Mouse (Mus musculus): ENCODE results near the gene Pde4d. TPM values are rescaled to one million over a fixed set of nuclear protein-coding genes. Genes with fewer than 3 reads are reported as not detected.

Gene Pde4d
- polyA plus RNA-seq, 1 experiment, result 56.2 TPM

DNA sequence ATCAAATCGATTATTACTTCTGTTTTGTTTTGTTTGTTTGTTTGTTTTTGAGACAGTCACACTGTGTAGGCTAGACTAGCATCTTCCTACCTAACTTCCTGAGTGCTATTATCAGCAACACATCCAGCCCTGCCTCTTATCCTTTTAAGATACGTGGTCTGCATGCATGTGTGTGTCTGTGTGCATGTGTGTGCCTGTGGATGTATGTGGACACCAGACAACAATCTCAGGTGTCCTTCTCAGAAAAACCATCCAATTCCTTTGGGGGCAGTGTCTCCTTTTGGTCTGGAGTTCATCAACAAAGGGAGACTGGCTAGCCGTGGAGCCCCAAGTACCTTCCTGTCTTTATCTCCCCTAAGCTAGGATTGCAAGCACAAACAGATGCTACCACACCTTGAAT lies 1371.1 kb downstream of the Pde4d start:
- Histone ChIP-seq H3K4me1 (ENCODE audit: control insufficient read depth, insufficient read depth, insufficient read length, low read length) (peaks cover 4% of the 10 kb centered on the region; the same call in 1 of the 2 replicates), H3K4me3 (ENCODE audit: insufficient read depth, low read depth, low read length) (no peak overlapping the region), H3K27ac (replicated peaks; ENCODE audit: low read depth, low read length) (no peak overlapping the region)

DNA sequence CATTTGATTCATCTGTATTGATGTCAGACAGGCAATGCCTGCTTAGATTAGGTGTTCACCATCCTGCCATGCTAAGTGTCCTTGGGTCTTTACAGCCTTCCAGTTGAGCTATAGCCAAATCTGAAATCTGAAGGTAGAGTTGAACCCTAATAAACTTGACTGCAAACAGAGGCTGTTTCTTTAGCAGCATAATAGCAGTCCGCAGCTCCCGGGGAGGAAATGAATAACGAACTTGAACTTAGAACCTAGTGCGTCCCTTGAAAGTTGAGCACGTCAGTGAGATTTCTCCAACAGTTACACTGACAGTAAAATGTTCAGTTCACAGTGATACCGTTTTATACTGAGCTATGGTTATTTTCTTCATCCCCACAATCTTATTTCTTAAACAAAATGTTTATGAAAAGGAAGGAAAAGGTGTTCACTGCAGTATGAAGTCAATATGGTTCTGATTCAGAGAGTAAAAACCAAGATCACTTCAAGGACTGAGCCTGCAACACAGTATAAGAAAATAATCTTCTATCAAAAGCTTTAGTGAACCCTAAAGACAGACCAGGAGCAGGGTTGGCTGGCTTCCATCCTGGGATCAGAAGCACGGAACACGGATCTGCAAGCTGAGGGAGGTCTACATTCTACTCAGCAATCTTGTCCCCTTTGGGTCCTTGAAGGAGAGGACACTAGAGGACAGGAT lies 1372.1 kb downstream of the Pde4d start:
- H3K4me1 ChIP-seq (ENCODE audit: control insufficient read depth, insufficient read depth, insufficient read length, low read length), result peaks cover 4% of the 10 kb centered on the region; the same call in 1 of the 2 replicates
- peak overlapping the region; percentile 92 for H3K27ac ChIP-seq (replicated peaks; ENCODE audit: low read depth, low read length)
- H3K4me3 ChIP-seq (ENCODE audit: insufficient read depth, low read depth, low read length), result peak overlapping the region; percentile 47

DNA sequence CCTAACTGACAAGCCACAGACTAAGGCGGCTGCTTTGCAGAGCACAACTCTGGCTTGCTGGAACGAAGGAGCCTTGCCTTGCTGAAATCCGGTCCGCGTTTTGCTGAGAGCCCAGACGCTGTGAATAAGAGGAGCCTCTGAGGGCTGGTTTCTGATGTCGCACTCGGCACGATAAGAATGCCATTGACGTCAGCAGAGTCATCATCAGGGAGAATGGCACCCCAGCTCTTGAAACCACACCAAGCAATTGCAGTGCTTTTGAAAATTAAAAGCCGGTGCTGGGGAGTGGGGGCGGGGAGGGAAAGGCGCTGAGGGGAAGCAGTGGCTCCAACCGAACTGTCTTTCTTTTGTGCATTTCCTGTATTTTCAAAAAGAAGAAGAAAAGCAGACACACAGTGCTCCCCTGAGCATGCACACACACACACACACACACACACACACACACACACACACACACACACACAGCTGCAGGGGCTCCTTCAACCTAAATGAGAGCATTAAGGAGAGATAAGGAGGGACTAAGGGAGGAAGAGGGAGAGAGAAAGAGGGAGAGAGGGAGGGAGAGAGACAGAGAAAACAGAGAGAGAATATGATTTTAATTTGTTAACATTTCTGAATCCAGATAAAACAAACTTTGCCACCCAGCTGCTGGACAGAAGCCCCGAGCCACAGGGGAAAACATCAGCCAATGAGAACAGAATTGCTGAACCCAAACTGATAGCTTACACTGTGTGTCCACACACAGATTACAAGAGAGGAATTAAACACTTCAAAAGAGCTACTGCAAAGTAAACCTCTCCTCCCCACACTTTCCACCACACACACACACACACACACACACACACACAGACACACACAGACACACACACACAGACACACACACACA lies 1372.9 kb downstream of the Pde4d start:
- H3K27ac ChIP-seq (replicated peaks; ENCODE audit: low read depth, low read length), result peak overlapping the region; percentile 92
- H3K4me1 ChIP-seq (ENCODE audit: control insufficient read depth, insufficient read depth, insufficient read length, low read length), result peaks cover 4% of the 10 kb centered on the region; the same call in 1 of the 2 replicates
- peak overlapping the region; percentile 47 for H3K4me3 ChIP-seq (ENCODE audit: insufficient read depth, low read depth, low read length)

DNA sequence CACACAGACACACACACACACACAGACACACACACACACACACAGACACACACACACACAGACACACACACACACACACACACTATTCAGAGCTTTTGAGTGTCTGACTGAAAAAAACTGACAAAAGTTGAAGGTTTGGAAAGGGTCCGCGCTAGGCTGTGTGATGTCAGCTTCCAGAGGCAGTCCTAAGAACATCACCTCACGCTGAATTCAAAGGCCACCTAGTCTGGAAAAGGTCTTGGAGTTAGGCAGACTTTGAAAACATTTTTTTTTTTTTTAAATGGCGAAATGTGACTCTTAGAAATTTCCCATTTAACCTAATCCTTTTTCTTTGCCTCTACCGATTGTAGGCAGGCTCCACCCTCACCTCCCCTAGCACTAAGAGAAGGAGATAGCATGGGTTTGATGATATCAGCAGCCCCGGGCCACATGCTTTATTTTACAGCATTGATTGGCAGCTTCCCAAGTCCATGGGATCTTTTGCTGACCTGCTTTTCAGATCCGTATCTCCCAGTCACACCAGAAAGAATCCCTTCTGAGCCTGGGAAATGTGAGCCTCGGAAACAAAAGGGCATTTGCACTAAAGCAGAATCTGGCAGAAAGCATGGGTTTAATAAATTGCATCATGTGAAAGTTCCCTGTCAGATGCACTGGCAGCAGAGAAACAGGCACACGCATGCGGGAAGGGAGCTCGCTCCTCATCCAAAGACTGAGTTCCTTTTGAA lies 1373.7 kb downstream of the Pde4d start:
- Histone ChIP-seq H3K4me1 (ENCODE audit: control insufficient read depth, insufficient read depth, insufficient read length, low read length) (peaks cover 4% of the 10 kb centered on the region; the same call in 1 of the 2 replicates), H3K4me3 (ENCODE audit: insufficient read depth, low read depth, low read length) (0 out of 2 replicates have a peak overlapping the region, but pooled peaks have one; percentile 31), H3K27ac (replicated peaks; ENCODE audit: low read depth, low read length) (peak overlapping the region; percentile 61)

DNA sequence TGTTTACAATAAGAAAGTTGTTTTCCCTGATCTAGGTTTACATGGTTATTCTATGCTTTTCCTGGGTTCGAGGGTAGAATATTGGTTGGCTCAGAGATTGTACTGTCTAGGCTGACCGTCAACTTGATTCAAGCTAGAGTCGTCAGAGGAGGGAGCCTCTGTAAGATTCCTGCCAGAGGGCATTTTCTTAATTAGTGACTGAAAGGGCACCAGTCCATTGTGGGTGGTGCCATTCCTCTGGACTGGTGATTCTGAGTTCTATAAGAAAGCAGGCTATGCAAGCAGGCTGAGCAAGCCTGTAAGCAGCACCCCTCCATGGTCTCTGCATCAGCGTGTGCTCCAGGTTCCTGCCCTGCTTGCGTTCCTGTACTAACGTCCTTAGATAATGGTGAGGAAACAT lies 1376.1 kb downstream of the Pde4d start:
- Histone ChIP-seq H3K4me1 (ENCODE audit: control insufficient read depth, insufficient read depth, insufficient read length, low read length) (peaks cover 4% of the 10 kb centered on the region; the same call in 1 of the 2 replicates), H3K4me3 (ENCODE audit: insufficient read depth, low read depth, low read length) (no peak overlapping the region), H3K27ac (replicated peaks; ENCODE audit: low read depth, low read length) (no peak overlapping the region)

DNA sequence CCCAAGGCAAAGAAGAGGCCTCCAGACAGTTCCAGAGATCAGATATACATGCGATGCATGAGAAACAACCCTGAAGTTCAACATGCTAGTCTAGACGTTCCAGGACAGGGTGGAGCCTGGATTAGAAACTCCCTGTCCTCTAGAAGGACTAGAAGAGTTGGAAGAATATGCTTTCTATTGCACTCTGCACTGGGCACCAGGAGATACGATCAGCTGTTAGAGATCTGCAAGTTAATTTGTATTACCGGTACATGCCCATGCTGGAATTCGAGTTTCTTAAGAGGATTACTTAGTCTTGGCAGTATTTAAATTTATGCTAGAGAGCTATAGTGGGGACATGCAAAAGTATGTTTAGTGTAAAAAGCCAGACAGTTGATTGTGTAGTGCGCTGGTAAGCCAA lies 1377.6 kb downstream of the Pde4d start:
- peaks cover 4% of the 10 kb centered on the region; the same call in 1 of the 2 replicates for H3K4me1 ChIP-seq (ENCODE audit: control insufficient read depth, insufficient read depth, insufficient read length, low read length)
- no peak overlapping the region for H3K4me3 ChIP-seq (ENCODE audit: insufficient read depth, low read depth, low read length)
- no peak overlapping the region for H3K27ac ChIP-seq (replicated peaks; ENCODE audit: low read depth, low read length)

DNA sequence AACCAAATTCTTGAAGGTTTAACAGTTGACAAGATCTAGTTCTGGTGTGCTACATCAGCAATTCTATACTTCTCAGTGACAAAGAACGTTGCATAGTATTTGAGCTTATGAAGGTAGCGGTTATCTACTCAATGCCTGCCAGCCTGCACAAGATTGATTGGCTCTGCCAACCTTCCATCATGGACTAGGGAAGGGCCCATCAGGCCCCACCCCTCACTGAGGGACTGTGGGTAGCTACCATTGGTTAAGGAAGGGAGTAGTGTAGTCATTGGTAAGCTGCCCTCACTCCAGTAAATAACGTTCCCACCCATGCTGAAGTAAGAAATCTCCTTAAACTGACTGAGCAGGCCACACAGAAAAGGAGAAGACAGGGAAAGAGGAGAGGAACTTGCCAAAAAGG lies 1378.2 kb downstream of the Pde4d start:
- Histone ChIP-seq H3K4me1 (ENCODE audit: control insufficient read depth, insufficient read depth, insufficient read length, low read length) (peaks cover 4% of the 10 kb centered on the region; the same call in 1 of the 2 replicates), H3K4me3 (ENCODE audit: insufficient read depth, low read depth, low read length) (no peak overlapping the region), H3K27ac (replicated peaks; ENCODE audit: low read depth, low read length) (no peak overlapping the region)

DNA sequence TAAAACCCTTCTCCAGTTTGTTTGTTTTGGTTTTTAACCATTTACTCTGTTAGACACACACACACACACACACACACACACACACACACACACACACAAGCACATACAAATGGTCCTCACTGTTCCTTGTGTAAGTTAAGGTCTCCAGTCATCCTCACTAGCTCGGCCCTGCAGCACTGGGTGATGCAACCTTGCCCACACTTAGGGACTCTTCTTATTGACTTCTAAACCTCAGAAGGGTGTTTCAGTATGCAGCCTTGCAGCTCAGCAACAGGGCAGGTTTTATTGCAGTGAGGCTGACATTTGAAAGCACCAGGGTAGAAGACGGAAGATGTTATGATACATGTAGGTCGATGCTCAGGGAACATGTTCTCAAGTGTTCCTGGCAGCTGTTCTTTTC lies 1379.7 kb downstream of the Pde4d start:
- no peak overlapping the region for H3K27ac ChIP-seq (replicated peaks; ENCODE audit: low read depth, low read length)
- no peaks in the 10 kb centered on the region for H3K4me1 ChIP-seq (ENCODE audit: control insufficient read depth, insufficient read depth, insufficient read length, low read length)
- no peak overlapping the region for H3K4me3 ChIP-seq (ENCODE audit: insufficient read depth, low read depth, low read length)

DNA sequence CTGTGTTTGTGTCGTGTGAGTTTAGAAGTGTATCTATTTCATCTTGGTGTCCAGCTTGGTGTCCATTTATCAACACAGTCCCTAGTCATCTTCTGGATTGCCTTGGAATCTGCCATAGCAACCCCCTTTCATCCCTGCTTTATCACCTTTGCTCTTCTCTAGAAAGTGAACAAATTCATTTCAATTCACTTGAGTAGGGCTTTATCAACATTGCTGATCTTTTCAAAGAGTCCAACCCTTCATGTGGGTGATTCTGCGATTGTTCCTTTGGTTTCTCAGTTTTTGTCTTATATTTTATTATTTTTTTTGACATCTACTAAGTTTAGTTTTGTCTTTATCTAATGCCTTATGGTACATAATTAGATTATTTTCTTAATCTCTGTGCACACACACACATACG lies 1385.2 kb downstream of the Pde4d start:
- Histone ChIP-seq H3K4me1 (ENCODE audit: control insufficient read depth, insufficient read depth, insufficient read length, low read length) (no peaks in the 10 kb centered on the region), H3K4me3 (ENCODE audit: insufficient read depth, low read depth, low read length) (no peak overlapping the region), H3K27ac (replicated peaks; ENCODE audit: low read depth, low read length) (no peak overlapping the region)

DNA sequence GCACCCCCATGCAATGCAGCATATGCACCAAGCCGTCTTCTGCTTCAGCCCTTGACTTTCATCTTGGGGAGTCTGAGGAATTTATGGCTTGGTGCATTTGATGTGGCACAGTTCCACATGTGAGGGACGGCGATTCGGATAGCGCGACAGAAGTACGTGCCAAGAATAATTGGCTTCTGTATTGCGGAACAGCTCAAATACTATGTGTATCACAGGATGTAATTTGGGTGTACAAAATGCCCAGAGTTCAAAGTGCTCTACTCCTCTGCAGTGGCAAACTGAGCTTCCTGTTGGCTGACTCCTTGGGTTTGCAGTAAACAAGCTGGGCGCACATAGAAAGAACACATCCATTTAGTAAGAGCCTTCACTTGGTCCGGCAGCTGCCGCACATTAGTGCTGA lies 1387.7 kb downstream of the Pde4d start:
- Histone ChIP-seq H3K4me1 (ENCODE audit: control insufficient read depth, insufficient read depth, insufficient read length, low read length) (no peaks in the 10 kb centered on the region), H3K27ac (replicated peaks; ENCODE audit: low read depth, low read length) (no peak overlapping the region), H3K4me3 (ENCODE audit: insufficient read depth, low read depth, low read length) (no peak overlapping the region)

DNA sequence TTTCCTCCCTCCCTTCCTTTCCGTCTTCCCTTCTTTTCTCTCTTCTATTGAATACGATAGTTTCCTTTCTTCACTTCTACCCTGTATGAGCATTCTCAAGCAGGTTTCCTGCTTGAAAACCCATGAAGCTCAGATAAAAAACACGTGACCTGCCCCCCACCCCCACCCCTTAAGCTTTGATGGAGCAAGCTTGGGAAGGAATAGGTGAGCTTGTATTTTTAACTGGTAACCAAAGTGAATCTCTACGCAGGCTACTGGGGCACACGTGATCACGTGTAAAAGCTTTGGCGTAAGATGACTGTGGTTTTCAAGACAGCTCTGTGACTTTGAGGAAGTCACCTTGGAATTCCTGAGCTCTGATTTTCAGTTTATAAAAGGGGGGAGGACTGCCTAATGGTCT lies 1388.2 kb downstream of the Pde4d start:
- no peak overlapping the region for H3K27ac ChIP-seq (replicated peaks; ENCODE audit: low read depth, low read length)
- no peaks in the 10 kb centered on the region for H3K4me1 ChIP-seq (ENCODE audit: control insufficient read depth, insufficient read depth, insufficient read length, low read length)

DNA sequence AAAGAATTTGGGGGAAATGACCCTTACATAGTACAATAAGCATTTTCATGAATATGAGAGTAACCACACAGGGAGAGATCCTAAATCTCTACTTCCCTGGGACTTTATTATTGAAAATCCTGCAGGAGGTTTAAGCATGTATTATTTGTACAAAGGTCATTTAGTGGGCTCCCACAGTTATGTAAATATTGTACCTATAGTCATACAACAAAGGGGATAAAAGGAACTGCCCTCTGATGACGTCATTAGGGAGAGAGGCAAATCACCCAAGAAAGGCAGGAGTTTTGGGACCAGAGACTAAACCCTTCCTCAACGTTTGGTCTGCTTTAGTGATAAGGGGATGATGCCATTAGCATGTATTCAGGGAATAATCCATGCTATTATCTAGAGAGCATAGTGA lies 1390.5 kb downstream of the Pde4d start:
- H3K4me1 ChIP-seq (ENCODE audit: control insufficient read depth, insufficient read depth, insufficient read length, low read length), result no peaks in the 10 kb centered on the region
- no peak overlapping the region for H3K27ac ChIP-seq (replicated peaks; ENCODE audit: low read depth, low read length)

More for the DNA sequence above, 1388.2 kb downstream of the Pde4d start:
- H3K4me3 ChIP-seq (ENCODE audit: insufficient read depth, low read depth, low read length), result no peak overlapping the region

DNA sequence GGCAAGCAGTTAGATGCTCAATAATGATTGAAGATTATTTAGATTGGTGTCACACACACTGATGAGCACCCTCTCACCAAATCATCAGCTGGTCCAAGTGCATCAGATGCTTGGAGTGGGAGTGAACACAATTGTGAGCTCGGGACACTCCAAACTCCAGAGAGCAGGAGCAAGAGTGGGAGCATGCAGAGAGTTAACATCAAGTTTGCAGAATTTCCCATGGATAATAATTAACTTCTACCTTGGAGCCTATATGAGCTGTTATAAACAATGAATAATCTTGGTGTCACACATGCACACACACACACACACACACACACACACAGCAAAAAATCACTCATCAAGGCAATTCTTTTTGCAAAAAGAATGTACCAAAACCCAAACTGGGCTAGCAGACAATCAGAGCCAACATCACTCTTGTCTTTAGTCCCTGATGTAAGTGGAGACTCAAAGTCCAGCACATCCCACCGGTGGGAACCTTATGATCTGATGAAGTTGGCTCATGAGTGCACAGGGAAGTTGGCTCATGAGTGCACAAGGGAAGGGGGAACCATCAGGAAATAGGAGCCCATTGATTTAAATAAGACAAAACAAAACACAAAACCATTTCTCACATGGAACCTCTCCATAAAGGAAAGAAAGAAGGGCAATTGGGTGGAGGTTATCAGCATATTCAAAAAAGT lies 1391.5 kb downstream of the Pde4d start:
- H3K4me3 ChIP-seq (ENCODE audit: insufficient read depth, low read depth, low read length), result no peak overlapping the region
- H3K4me1 ChIP-seq (ENCODE audit: control insufficient read depth, insufficient read depth, insufficient read length, low read length), result no peaks in the 10 kb centered on the region
- H3K27ac ChIP-seq (replicated peaks; ENCODE audit: low read depth, low read length), result no peak overlapping the region

More for the DNA sequence above, 1390.5 kb downstream of the Pde4d start:
- H3K4me3 ChIP-seq (ENCODE audit: insufficient read depth, low read depth, low read length), result no peak overlapping the region

DNA sequence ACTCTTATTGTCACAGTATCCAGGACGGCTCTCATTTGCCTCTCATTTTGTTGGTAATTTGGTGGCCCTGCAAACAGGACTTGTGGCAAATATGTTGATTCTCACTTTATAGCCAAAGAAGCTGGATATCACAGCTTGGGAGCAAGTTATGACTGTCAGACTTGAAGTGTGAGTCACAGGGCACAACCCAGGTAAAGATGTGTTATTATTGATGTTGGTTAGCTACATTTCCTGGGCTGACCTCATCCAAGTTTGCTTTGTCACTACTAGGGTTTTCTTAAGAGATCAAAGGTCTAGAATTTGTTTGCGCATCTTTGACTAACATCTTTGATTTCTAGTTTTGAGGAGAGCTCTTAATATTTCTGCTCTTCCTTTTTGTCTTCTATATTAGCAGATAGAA lies 1393.2 kb downstream of the Pde4d start:
- Histone ChIP-seq H3K4me3 (ENCODE audit: insufficient read depth, low read depth, low read length) (no peak overlapping the region), H3K27ac (replicated peaks; ENCODE audit: low read depth, low read length) (no peak overlapping the region)

More for the DNA sequence above, 1393.2 kb downstream of the Pde4d start:
- no peaks in the 10 kb centered on the region for H3K4me1 ChIP-seq (ENCODE audit: control insufficient read depth, insufficient read depth, insufficient read length, low read length)

Measured in brown adipose tissue, adult 24 weeks (tissue).